Mouse (Mus musculus) gastrocnemius, postnatal 36 days (tissue): ENCODE results near the gene Clptm1. TPM values are rescaled to one million over a fixed set of nuclear protein-coding genes. Genes with fewer than 3 reads are reported as not detected.

Experiments
- DNase-seq, 2 experiments: peaks; one replicate each; pipeline ENCODE4 v3.0.0; 2022
- intact Hi-C: fragments of 180-260 bp; cut with DNase I; formaldehyde crosslinking; loops from one replicate; pipeline ENCODE4 v1.15.1; 2025
- total RNA-seq, 2 experiments: library from RNA; stranded (reverse); gene quantifications; 2 replicates each; pipeline ENCODE4 v1.2.3; 2021

The Clptm1 gene
- total RNA-seq, 2 experiments from 2014 or later = 39.2 to 45.7 TPM

- no peak for DNase-seq
- intact Hi-C loops = loop anchor here (10.0 kb wide), 1 partner anchor 123 kb away; the partner anchor contains the start of gene Cblc
These were observed 6.7 kb upstream of the Clptm1 start for GRCm38 (mm10) chr7:19671511-19671910.

DNA sequence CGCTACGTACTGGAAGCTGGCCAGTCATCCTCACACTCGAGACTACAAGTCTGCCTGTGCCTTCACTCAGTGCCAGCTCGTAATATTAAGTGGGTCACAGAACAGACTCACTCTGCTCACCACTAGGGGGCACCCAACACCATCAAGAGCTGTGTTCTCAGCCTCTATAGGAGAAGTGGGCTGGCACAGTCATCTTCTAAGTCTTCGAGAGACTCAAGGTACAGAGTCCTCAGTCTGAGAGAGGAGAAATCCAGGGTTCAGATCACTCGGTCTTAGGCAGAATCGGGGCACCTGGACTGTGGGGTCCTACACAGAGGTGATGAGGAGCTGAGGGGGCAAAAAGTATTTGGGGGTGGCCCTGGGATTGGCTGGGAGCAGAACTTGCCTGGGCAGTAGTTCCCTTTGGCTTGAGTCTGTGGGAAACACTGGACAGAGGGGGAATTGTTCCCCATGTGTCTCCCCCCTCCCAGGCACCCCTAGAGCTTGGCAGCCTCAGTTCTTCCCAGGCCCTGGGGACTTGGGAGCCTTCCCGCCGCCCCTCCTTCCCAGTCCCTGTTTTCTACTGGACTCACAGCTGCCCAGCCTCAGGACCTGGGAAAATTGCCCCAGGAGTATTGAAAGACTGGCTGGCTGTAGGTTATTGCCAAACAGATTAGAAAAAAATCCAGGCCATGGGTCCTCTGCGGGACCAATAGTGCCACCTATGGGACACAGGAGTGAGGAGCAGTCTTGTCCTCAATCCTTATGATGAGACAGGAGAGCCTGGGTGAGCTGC lies 4.3 kb upstream of the Clptm1 start:
- intact Hi-C loops = loop anchor here (2.0 kb wide), 1 partner anchor 44 kb away; no protein-coding TSS in a partner anchor
- peak; percentile 78 to 89 for DNase-seq

- intact Hi-C loops = no loop called here
These were observed 2.6 kb upstream of the Clptm1 start for GRCm38 (mm10) chr7:19667434-19667833.

GRCm38 (mm10) chr7:19666750-19667149 lies 1.9 kb upstream of the Clptm1 start:
- no peak for DNase-seq
- intact Hi-C loops = no loop called here

More at GRCm38 (mm10) chr7:19667434-19667833, 2.6 kb upstream of the Clptm1 start:
- DNase-seq = no peak

- intact Hi-C loops = no loop called here
- no peak for DNase-seq
These were observed 328 bp downstream of the Clptm1 start for GRCm38 (mm10) chr7:19664455-19664954.

DNA sequence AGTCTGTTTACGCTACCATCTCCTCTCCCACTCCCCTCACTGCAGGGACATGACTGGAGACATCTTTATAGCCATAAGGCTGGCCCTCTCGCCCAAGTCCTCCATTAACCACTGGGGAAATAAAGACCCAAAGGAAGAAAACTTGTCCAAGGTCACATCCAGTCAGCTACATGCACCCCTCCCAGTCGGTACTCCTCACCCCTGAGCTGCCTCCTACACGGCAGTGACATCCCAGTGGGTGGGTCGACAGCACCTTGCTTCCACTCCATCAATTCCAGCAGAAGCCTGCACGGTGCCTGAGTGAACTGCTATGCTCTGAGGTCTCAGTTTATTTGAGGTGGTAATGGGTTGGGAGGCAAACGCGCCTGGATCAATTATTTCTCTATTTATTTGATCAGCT lies 893 bp downstream of the Clptm1 start:
- DNase-seq = no peak
- intact Hi-C loops = no loop called here

GRCm38 (mm10) chr7:19652614-19653013 lies 12.2 kb downstream of the Clptm1 start:
- no peak for DNase-seq

DNA sequence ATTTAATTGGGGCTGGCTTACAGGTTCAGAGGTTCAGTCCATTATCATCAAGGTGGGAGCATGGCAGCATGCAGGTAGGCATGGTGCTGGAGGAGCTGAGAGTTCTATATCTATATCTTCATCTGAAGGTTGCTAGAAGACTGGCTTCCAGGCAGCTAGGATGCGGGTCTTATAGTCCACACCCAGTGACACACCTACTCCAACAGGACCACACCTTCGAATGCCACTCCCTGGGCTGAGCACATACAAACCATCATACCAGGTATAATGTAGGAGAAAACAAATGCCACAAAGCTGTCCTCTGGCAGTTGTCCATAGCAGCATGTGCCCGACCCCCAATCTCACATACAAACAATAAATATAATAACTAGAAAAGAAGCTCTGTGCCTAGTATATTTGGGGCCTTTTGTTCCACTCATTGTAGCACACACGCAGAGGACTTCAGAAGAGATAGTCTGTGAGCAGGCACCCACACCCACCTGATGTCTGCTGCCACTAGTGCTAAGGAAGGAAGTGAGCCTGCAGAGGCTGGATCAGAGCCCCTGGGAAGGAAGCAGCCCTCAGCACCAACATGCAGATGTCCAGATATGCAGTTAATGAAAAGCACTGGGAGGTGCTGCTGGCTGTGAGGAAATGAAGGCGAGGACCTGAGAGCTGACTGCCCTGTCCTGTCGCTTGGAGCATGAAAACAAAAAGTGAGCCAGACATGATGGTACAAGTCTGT lies 13.6 kb downstream of the Clptm1 start:
- no peak for DNase-seq
- intact Hi-C loops = no loop called here

More at GRCm38 (mm10) chr7:19652614-19653013, 12.2 kb downstream of the Clptm1 start:
- intact Hi-C loops = no loop called here

DNA sequence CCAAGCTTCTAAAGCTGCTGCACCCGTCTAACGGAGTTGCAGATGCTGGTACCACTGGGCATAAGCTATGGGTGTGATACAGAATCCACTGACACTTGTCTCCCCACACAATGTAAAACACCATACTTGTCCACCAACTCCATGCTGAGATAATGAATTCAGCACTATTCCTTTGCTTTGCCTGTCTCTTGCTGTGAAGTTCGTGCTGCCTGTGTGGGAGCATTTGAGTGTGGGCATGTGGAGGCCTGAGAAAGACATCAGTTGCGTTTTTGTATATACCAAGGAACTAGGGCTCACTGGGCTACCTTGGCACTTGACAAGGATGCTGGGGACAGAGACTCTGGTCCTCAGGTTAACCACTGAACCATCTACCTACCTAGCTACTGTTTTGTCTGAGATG lies 23.6 kb downstream of the Clptm1 start:
- intact Hi-C loops = no loop called here
- no peak for DNase-seq

DNA sequence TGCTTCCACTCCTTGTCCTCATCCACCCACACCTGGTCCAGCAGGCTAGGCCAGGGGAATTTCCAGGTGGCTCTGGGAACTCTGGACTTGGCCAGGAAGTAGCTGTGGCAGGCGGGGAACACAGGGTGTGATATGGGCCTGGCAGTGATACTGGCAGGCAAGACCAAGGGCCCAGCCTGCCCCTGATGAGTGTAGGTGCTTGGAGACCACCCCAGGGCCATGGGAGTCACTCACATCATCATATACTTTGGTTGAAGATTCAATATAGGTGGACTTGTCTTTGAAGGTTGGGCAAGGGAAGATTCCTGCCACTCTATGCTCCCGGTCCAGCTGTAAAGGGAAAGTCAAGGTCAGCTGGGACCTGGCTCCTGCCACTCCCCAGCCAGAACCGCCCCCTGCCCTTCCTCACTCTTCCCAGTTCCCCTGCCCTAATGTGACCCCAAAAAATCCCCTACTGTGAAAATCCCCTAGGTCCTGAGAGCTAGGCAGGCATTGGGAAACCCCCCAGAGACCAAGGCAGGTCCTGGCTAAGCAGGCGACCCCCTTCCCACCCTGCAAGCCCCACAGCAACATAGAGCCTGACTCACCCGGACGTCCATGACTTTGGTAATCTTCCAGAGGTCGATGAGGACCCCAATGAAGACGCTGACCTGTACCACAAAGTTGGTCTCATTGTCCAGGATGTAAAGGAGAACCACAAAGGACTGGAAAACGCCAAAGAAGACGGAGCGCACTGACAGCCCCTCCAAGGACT lies 29.6 kb downstream of the Clptm1 start:
- intact Hi-C loops = no loop called here
- no peak for DNase-seq

DNA sequence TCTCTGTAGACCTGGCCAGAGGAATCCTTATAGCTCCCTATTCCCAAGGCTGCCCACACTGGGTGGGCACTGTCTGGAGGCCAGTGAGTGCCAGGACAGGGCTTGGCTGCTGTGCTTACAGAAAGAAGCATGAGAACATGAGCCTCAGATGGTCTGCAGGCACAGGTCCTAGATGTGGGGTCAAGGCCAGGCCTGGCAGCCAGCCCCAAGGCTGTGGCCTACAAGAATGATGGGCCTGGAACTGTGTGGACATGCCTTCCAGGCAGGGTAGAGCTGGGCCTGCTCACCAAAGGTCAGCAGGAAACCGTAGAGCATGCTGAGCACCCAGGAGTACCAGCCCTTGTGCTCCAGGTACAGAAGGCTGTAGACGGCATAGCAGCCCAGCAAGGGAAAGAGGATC lies 30.2 kb downstream of the Clptm1 start:
- peak; percentile 38 to 42 for DNase-seq
- intact Hi-C loops = no loop called here

- no peak for DNase-seq
- intact Hi-C loops = no loop called here
These were observed 31.0 kb downstream of the Clptm1 start for GRCm38 (mm10) chr7:19633855-19634254.

DNA sequence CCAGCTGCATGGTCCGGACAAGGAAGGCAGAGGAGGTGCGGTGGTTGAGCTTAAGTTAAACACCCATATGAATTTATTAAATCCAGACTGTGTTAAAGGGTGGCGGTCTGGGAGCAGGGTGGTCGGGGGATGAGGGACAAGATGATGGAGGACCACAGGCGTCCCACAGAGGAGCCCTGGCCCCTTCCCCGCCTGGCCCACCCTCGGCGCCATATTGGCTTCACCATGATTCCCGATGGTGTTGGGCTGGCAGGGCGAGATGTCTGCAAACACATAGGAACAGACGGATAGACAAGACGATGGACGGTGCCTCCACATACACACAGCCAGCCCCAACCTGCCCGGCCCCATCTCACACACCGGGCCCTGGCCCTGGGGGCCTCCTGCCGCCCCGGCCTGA lies 31.6 kb downstream of the Clptm1 start:
- intact Hi-C loops = no loop called here
- DNase-seq = no peak

- intact Hi-C loops = no loop called here
These were observed 32.1 kb downstream of the Clptm1 start for GRCm38 (mm10) chr7:19632720-19633119.

GRCm38 (mm10) chr7:19632275-19632674 lies 32.6 kb downstream of the Clptm1 start:
- intact Hi-C loops = no loop called here
- DNase-seq = no peak

More at GRCm38 (mm10) chr7:19632720-19633119, 32.1 kb downstream of the Clptm1 start:
- no peak for DNase-seq

DNA sequence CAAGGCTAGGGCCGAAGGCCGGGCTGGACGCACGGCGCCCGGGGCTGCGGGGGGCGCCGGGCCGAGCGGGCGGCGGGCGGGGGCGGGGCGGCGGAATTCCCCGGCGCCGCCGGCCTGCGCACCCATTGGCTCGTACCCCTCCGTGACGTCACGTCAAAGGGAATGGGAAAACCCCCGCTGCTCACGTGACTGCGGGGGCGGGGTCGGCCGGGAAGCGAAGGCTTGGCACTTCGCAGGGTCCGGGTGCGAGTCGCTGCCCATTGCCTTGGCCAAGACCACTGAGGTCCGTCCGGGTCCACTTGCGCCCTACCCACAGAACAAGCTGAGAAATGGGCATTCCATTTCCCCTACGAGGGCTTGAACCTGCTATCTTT lies 35.5 kb downstream of the Clptm1 start, which contains the start of gene Relb:
TSS of gene Relb (minus strand) at position 78 of the 374 bp plus-strand sequence.
- peak; percentile 87 to 89 for DNase-seq
- intact Hi-C loops = no loop called here

- peak; percentile 92 to 95 for DNase-seq
- intact Hi-C loops = no loop called here
These were observed 36.1 kb downstream of the Clptm1 start for GRCm38 (mm10) chr7:19628536-19629360.

GRCm38 (mm10) chr7:19628192-19628535 lies 36.7 kb downstream of the Clptm1 start:
- intact Hi-C loops = no loop called here
- DNase-seq = no peak

DNA sequence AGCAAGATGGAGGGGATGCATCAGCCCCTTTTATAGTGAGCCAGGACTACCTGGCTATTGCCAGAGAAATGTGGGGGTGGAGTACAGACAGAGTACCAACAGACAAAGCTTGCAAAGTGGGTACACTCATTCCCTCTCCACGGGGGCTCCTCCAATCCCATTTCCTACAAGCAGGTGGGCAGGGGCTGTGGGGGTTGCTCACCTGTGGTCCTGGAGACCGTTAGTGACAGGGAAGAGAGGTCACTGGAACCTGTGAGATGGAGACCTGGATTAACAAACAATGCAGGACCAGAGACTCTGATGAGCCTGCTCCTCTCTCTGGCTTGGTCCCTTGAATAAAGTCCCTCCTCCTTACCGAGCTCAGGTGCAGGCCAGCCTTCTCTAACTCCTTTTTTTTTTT lies 37.1 kb downstream of the Clptm1 start:
- DNase-seq = no peak
- intact Hi-C loops = no loop called here

GRCm38 (mm10) chr7:19623433-19623832 lies 41.4 kb downstream of the Clptm1 start:
- intact Hi-C loops = no loop called here
- no peak for DNase-seq
